Mouse (Mus musculus): ENCODE results near the gene Htr3a.

GRCm38 (mm10) chr9:48857944-48858343 lies 53.0 kb downstream of the Htr3a start:
- TF ChIP-seq POLR2A (IDR thresholded peaks at IDR 0.05; ENCODE audit: low read depth, low read length) (no peak), CTCF (IDR thresholded peaks at IDR 0.05; ENCODE audit: borderline replicate concordance, insufficient read depth, low read length) (no peak)
